Mouse (Mus musculus) lung, postnatal 10 days (tissue): Measurements from ENCODE around the gene Nsa2.
"Not testable (repeated sequence)": the region's sequence is repeated elsewhere in the genome, so short reads cannot be mapped to it uniquely, and the experiment has no call there.

Experiments
- DNase-seq: peaks from one replicate; pipeline ENCODE4 v3.0.0; 2021

Nsa2 gene

GRCm38 (mm10) chr13:97137466-97138400, at the start of gene Nsa2, which contains the start of gene Gfm2:
Nsa2 (minus strand) TSS chr13:97137937.
Gfm2 (plus strand) TSS chr13:97137937.
- peak; percentile 93 for DNase-seq

GRCm38 (mm10) chr13:97186346-97186745, 48.6 kb upstream of the Nsa2 start:
- no peak for DNase-seq

- no peak for DNase-seq
Measured at GRCm38 (mm10) chr13:97184656-97185055, 46.9 kb upstream of the Nsa2 start.

GRCm38 (mm10) chr13:97184168-97184567, 46.4 kb upstream of the Nsa2 start:
- DNase-seq = no peak

GRCm38 (mm10) chr13:97182821-97183220, 45.1 kb upstream of the Nsa2 start:
- DNase-seq = no peak

- DNase-seq = no peak
Measured at GRCm38 (mm10) chr13:97180113-97180828, 42.5 kb upstream of the Nsa2 start.

- no peak for DNase-seq
Measured at GRCm38 (mm10) chr13:97178943-97179342, 41.2 kb upstream of the Nsa2 start.

GRCm38 (mm10) chr13:97176731-97177130, 39.0 kb upstream of the Nsa2 start:
- DNase-seq = no peak

GRCm38 (mm10) chr13:97175520-97176264, 38.0 kb upstream of the Nsa2 start:
- DNase-seq = peak; percentile 16

- DNase-seq = peak; percentile 51
Measured at GRCm38 (mm10) chr13:97145834-97146233, 8.1 kb upstream of the Nsa2 start.

- no peak for DNase-seq
Measured at GRCm38 (mm10) chr13:97142321-97142720, 4.6 kb upstream of the Nsa2 start.

GRCm38 (mm10) chr13:97138404-97138931, 731 bp upstream of the Nsa2 start:
- not testable (repeated sequence) for DNase-seq

GRCm38 (mm10) chr13:97130413-97130812, 7.3 kb downstream of the Nsa2 start:
- not testable (repeated sequence) for DNase-seq

- DNase-seq = not testable (repeated sequence)
Measured at GRCm38 (mm10) chr13:97129654-97130053, 8.1 kb downstream of the Nsa2 start.

GRCm38 (mm10) chr13:97121341-97121740, 16.4 kb downstream of the Nsa2 start:
- no peak for DNase-seq

- DNase-seq = no peak
Measured at GRCm38 (mm10) chr13:97109046-97109445, 28.7 kb downstream of the Nsa2 start.

GRCm38 (mm10) chr13:97107721-97108120, 30.0 kb downstream of the Nsa2 start:
- not testable (repeated sequence) for DNase-seq

GRCm38 (mm10) chr13:97104996-97105395, 32.7 kb downstream of the Nsa2 start:
- DNase-seq = no peak

GRCm38 (mm10) chr13:97099187-97099852, 38.4 kb downstream of the Nsa2 start, which contains the start of gene Gm6169:
Gm6169 (minus strand) TSS chr13:97099237.
- peak; percentile 70 for DNase-seq

- DNase-seq = no peak
Measured at GRCm38 (mm10) chr13:97095726-97096125, 42.0 kb downstream of the Nsa2 start.

- no peak for DNase-seq
Measured at GRCm38 (mm10) chr13:97088183-97088582, 49.6 kb downstream of the Nsa2 start.

- DNase-seq = no peak
Measured at GRCm38 (mm10) chr13:97087421-97087820, 50.3 kb downstream of the Nsa2 start.
